ENCODE assay signal across 8 mouse cellular contexts in genomic region chr10:88730571-88731495, GRCm38 (mm10). TPM values are rescaled to one million over a fixed set of nuclear protein-coding genes. Genes with fewer than 3 reads are reported as not detected.
DNase-seq lines count a peak whose midpoint lies in the region; ATAC-seq and TF ChIP-seq lines count a peak whose summit lies in the region.

Gene Arl1 (plus strand): TSS chr10:88730858.

- peak; percentile 57 for ATAC-seq in activated CD4-positive, CD25-positive, alpha-beta regulatory T cell, adult 4 months
- peak; percentile 85 for ATAC-seq in megakaryocyte progenitor cell, adult 5-6 weeks (replicated peaks; ENCODE audit: poor library complexity)

- DNase-seq in gastrocnemius, postnatal 10 days: peak; percentile 96
- DNase-seq in induced T-regulatory cell, adult 2 months (ENCODE audit: low read depth): peak; percentile 90
- DNase-seq in left cerebral cortex, adult 9 months (ENCODE audit: low spot score in 2 of 2): peak; percentile 80 to 91
- peak; percentile 93 for DNase-seq in right cerebral cortex, postnatal 14 days
- peak; percentile 90 to 92 for DNase-seq in urinary bladder, postnatal 36 days (ENCODE audit: low spot score in 2 of 2)

- H3K4me1 ChIP-seq in cortical plate, adult 2 months (ENCODE audit: control insufficient read depth, insufficient read depth, low read length): no peaks in the 10 kb centered on the region; the same call in 1 of the 2 replicates

- TF ChIP-seq CTCF in cortical plate, adult 2 months (IDR thresholded peaks at IDR 0.05; ENCODE audit: extremely low read depth, insufficient read depth, low read length): no peak

- H3K27ac ChIP-seq in cortical plate, adult 2 months (ENCODE audit: insufficient read depth, low read length): peak within 1 kb of the TSS; percentile 82

- peak within 1 kb of the TSS; percentile 64 for H3K4me3 ChIP-seq in cortical plate, adult 2 months (ENCODE audit: insufficient read depth, low read length)

- peak; percentile 61; the same call in 1 of the 2 replicates for TF ChIP-seq POLR2A in cortical plate, adult 2 months (IDR thresholded peaks at IDR 0.05; ENCODE audit: extremely low read depth, insufficient read depth, low read length)

RNA-seq across cellular contexts. Expression of gene Arl1, which starts in this region (rescaled TPM):
- 10 to 100 TPM; 50.0 to 64.7 TPM for polyA plus RNA-seq in activated CD4-positive, CD25-positive, alpha-beta regulatory T cell, adult 4 months (2017; shearing (Covaris generic))
- polyA plus RNA-seq in cortical plate, adult 2 months (2012; rRNA removed): 130 and 132 TPM in 2 replicates
- 10 to 100 TPM; 88.4 to 93.2 TPM for total RNA-seq in gastrocnemius, postnatal 10 days (2021)
- 101 and 115 TPM in 2 replicates for total RNA-seq in megakaryocyte progenitor cell, adult 5-6 weeks (2015)
- total RNA-seq in megakaryocyte progenitor cell, adult 5-6 weeks (2017): 104 and 116 TPM in 2 replicates

Comparison
In these comparisons a context has a peak if more than half of its experiments do, and no peak if none do; other contexts are left out.
1. Peak in every context shown above with its lines: DNase-seq, ATAC-seq, H3K4me3 ChIP-seq and H3K27ac ChIP-seq.